Mouse (Mus musculus): ENCODE data around the gene Gm27021. TPM values are rescaled to one million over a fixed set of nuclear protein-coding genes. Genes with fewer than 3 reads are reported as not detected.
A peak's percentile ranks its signal among the peaks of the same experiment; 100 is the strongest.

The Gm27021 gene
- polyA plus RNA-seq, 1 experiment from 2014 or later: 4.0 TPM

GRCm38 (mm10) chr8:120664566-120664965, 3.3 kb downstream of the Gm27021 start:
- Histone ChIP-seq H3K36me3 (replicated peaks) (peaks cover 40% of the 10 kb centered on the region), H3K4me1 (peaks cover 41% of the 10 kb centered on the region), H3K9me3 (no peaks in the 10 kb centered on the region), H3K27ac (no peak overlapping the region), H3K27me3 (ENCODE audit: poor library complexity, severe bottlenecking) (no peaks in the 10 kb centered on the region), H3K4me3 (no peak overlapping the region)
- DNase-seq (ENCODE audit: extremely low spot score, low spot score): no peak
- 87% methylated on average over 6 of the region's 6 CpGs for WGBS

- Histone ChIP-seq H3K9me3 (no peaks in the 10 kb centered on the region), H3K36me3 (replicated peaks) (peaks cover 86% of the 10 kb centered on the region), H3K4me1 (no peaks in the 10 kb centered on the region), H3K27me3 (ENCODE audit: poor library complexity, severe bottlenecking) (no peaks in the 10 kb centered on the region), H3K27ac (no peak overlapping the region), H3K4me3 (no peak overlapping the region)
- no peak for DNase-seq (ENCODE audit: extremely low spot score, low spot score)
- 92% methylated on average over 8 of the region's 8 CpGs for WGBS
These were observed 10.5 kb downstream of the Gm27021 start for GRCm38 (mm10) chr8:120657415-120657814.

GRCm38 (mm10) chr8:120656322-120657052, 11.4 kb downstream of the Gm27021 start:
- Histone ChIP-seq H3K4me1 (no peaks in the 10 kb centered on the region), H3K27ac (no peak overlapping the region), H3K27me3 (ENCODE audit: poor library complexity, severe bottlenecking) (no peaks in the 10 kb centered on the region), H3K36me3 (replicated peaks) (peaks cover 89% of the 10 kb centered on the region), H3K9me3 (no peaks in the 10 kb centered on the region), H3K4me3 (no peak overlapping the region)
- WGBS: 91% methylated on average over 7 of the region's 7 CpGs
- DNase-seq (ENCODE audit: extremely low spot score, low spot score): no peak

GRCm38 (mm10) chr8:120647532-120647931, 20.3 kb downstream of the Gm27021 start, which contains the start of gene 1190005I06Rik:
TSS of gene 1190005I06Rik (minus strand) at chr8:120647632.
- DNase-seq (ENCODE audit: extremely low spot score, low spot score): no peak

GRCm38 (mm10) chr8:120644663-120645062, 23.2 kb downstream of the Gm27021 start:
- H3K36me3 ChIP-seq (replicated peaks): peaks cover 4% of the 10 kb centered on the region
- 90% methylated on average over 7 of the region's 7 CpGs for WGBS
- H3K27me3 ChIP-seq (ENCODE audit: poor library complexity, severe bottlenecking): no peaks in the 10 kb centered on the region
- DNase-seq (ENCODE audit: extremely low spot score, low spot score): no peak
- no peak overlapping the region for H3K4me3 ChIP-seq
- H3K4me1 ChIP-seq: peaks cover 32% of the 10 kb centered on the region
- H3K9me3 ChIP-seq: no peaks in the 10 kb centered on the region
- H3K27ac ChIP-seq: no peak overlapping the region

More at GRCm38 (mm10) chr8:120647532-120647931, 20.3 kb downstream of the Gm27021 start, which contains the start of gene 1190005I06Rik:
- peak within 1 kb of the TSS; percentile 60; the same call in 1 of the 2 replicates for H3K27ac ChIP-seq
- H3K4me1 ChIP-seq: peaks cover 19% of the 10 kb centered on the region
- H3K36me3 ChIP-seq (replicated peaks): peaks cover 14% of the 10 kb centered on the region
- no peak within 1 kb of the TSS for H3K4me3 ChIP-seq
- H3K27me3 ChIP-seq (ENCODE audit: poor library complexity, severe bottlenecking): no peaks in the 10 kb centered on the region
- WGBS: 32% methylated on average over 7 of the region's 7 CpGs
- no peaks in the 10 kb centered on the region for H3K9me3 ChIP-seq

- Histone ChIP-seq H3K27ac (peak overlapping the region; percentile 54), H3K4me3 (no peak overlapping the region), H3K36me3 (replicated peaks) (no peaks in the 10 kb centered on the region), H3K27me3 (ENCODE audit: poor library complexity, severe bottlenecking) (no peaks in the 10 kb centered on the region), H3K9me3 (no peaks in the 10 kb centered on the region; the same call in 1 of the 2 replicates), H3K4me1 (peaks cover 19% of the 10 kb centered on the region)
- WGBS: 78% methylated on average over 10 of the region's 10 CpGs
- DNase-seq (ENCODE audit: extremely low spot score, low spot score): no peak
These were observed 25.7 kb downstream of the Gm27021 start for GRCm38 (mm10) chr8:120642031-120642662.

- H3K9me3 ChIP-seq: no peaks in the 10 kb centered on the region; the same call in 1 of the 2 replicates
- H3K27me3 ChIP-seq (ENCODE audit: poor library complexity, severe bottlenecking): peaks cover 5% of the 10 kb centered on the region
- peak overlapping the region; percentile 11; the same call in 1 of the 2 replicates for H3K27ac ChIP-seq
- no peaks in the 10 kb centered on the region for H3K36me3 ChIP-seq (replicated peaks)
- H3K4me1 ChIP-seq: peaks cover 13% of the 10 kb centered on the region
- H3K4me3 ChIP-seq: no peak overlapping the region
- DNase-seq (ENCODE audit: extremely low spot score, low spot score): no peak
- WGBS: 34% methylated on average over 8 of the region's 8 CpGs
These were observed 26.6 kb downstream of the Gm27021 start for GRCm38 (mm10) chr8:120641245-120641644.

- H3K36me3 ChIP-seq (replicated peaks): no peaks in the 10 kb centered on the region
- peaks cover 4% of the 10 kb centered on the region; the same call in 1 of the 2 replicates for H3K9me3 ChIP-seq
- peaks cover 34% of the 10 kb centered on the region for H3K4me1 ChIP-seq
- WGBS: under 1% methylated on average over 42 of the region's 42 CpGs
- no peak for DNase-seq (ENCODE audit: extremely low spot score, low spot score)
- H3K4me3 ChIP-seq: peak overlapping the region; percentile 74
- H3K27ac ChIP-seq: peak overlapping the region; percentile 69
- peaks cover 71% of the 10 kb centered on the region for H3K27me3 ChIP-seq (ENCODE audit: poor library complexity, severe bottlenecking)
These were observed 33.5 kb downstream of the Gm27021 start for GRCm38 (mm10) chr8:120634329-120634839.

- Histone ChIP-seq H3K4me1 (peaks cover 34% of the 10 kb centered on the region), H3K9me3 (peaks cover 4% of the 10 kb centered on the region; the same call in 1 of the 2 replicates), H3K27me3 (ENCODE audit: poor library complexity, severe bottlenecking) (peaks cover 72% of the 10 kb centered on the region), H3K4me3 (peak overlapping the region; percentile 74), H3K27ac (peak overlapping the region; percentile 69), H3K36me3 (replicated peaks) (no peaks in the 10 kb centered on the region)
- WGBS: 1% methylated on average over 44 of the region's 44 CpGs
- peak; percentile 33 for DNase-seq (ENCODE audit: extremely low spot score, low spot score)
These were observed 34.1 kb downstream of the Gm27021 start for GRCm38 (mm10) chr8:120633665-120634271.

- Histone ChIP-seq H3K4me3 (peak overlapping the region; percentile 74), H3K9me3 (peaks cover 4% of the 10 kb centered on the region; the same call in 1 of the 2 replicates), H3K4me1 (peaks cover 34% of the 10 kb centered on the region), H3K27ac (no peak overlapping the region), H3K36me3 (replicated peaks) (no peaks in the 10 kb centered on the region), H3K27me3 (ENCODE audit: poor library complexity, severe bottlenecking) (peaks cover 72% of the 10 kb centered on the region)
- 24% methylated on average over 17 of the region's 17 CpGs for whole genome bisulfite sequencing
- no peak for DNase-seq (ENCODE audit: extremely low spot score, low spot score)
These were observed 34.8 kb downstream of the Gm27021 start for GRCm38 (mm10) chr8:120632969-120633664.

GRCm38 (mm10) chr8:120631441-120632375, 36.2 kb downstream of the Gm27021 start:
- peaks cover 4% of the 10 kb centered on the region; the same call in 1 of the 2 replicates for H3K9me3 ChIP-seq
- WGBS: 75% methylated on average over 21 of the region's 21 CpGs
- H3K27ac ChIP-seq: no peak overlapping the region
- no peaks in the 10 kb centered on the region for H3K36me3 ChIP-seq (replicated peaks)
- no peak for DNase-seq (ENCODE audit: extremely low spot score, low spot score)
- peaks cover 72% of the 10 kb centered on the region for H3K27me3 ChIP-seq (ENCODE audit: poor library complexity, severe bottlenecking)
- H3K4me3 ChIP-seq: no peak overlapping the region
- H3K4me1 ChIP-seq: peaks cover 34% of the 10 kb centered on the region

All from forebrain, embryonic 10.5 days (tissue).